Mouse (Mus musculus) E14TG2a.4 (cell line): ENCODE results near the gene H2afy.

ENCODE experiments used
- CTCF ChIP-seq: conservative IDR thresholded peaks from 2 replicates; pipeline ENCODE4 v1.5.1; 2014; ENCODE audit warnings: low read length
- NANOG ChIP-seq: IDR thresholded peaks from 2 replicates; pipeline ENCODE4 v1.6.1; 2014; ENCODE audit warnings: borderline replicate concordance, low read length, mixed read lengths

- TF ChIP-seq CTCF (no peak), NANOG (no peak)
Measured at GRCm38 (mm10) chr13:56050246-56050645, 85.9 kb downstream of the H2afy start.
